Mouse (Mus musculus): ENCODE results near the gene Slc22a14.

The Slc22a14 gene

GRCm38 (mm10) chr9:119144696-119145095 is 220.7 kb downstream of the Slc22a14 start:
- DNase-seq (ENCODE audit: low spot score in 2 of 2): no peak

- DNase-seq (ENCODE audit: low spot score in 2 of 2): no peak
Measured at GRCm38 (mm10) chr9:119143372-119143771, 222.0 kb downstream of the Slc22a14 start.

- no peak for DNase-seq (ENCODE audit: low spot score in 2 of 2)
Measured at GRCm38 (mm10) chr9:119142066-119142465, 223.3 kb downstream of the Slc22a14 start.

DNA sequence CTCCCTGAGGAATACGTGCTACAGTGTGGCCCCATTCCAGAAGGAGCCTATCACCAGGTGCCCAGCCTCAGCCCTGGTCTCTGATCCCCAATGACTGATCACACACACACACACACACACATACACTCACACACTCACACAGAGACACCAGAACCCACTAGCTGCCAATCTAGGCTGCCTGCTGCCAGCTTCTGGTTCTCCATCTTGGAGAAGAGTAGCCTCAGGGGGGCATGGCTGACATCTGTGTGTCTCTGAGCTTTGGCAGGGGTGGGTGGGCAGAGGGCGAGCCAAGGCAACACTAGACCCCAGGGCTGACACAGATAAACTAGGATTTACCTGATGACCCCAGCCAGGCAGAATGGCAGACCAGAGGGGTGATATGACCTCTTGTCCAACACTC is 226.5 kb downstream of the Slc22a14 start:
- no peak for DNase-seq (ENCODE audit: low spot score in 2 of 2)

DNA sequence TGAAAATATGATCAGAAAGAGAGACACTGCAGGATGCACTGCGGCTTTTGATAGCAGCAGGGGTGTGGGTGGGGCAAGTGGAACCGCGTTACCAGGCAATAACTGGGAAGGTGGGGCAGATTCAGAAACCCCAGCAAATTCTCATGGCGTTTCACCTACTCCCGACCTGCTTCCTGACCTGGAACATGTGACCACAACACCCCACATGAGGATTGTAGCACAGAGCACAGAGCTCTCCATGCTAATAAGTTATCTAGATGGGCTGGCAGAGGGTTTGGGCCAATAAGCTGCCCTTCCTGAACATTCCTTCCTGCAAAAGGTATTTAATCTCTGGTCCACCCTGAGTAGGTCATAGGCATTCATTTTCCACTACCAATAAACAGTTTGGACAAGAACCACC is 234.7 kb downstream of the Slc22a14 start:
- no peak for DNase-seq (ENCODE audit: low spot score in 2 of 2)

DNA sequence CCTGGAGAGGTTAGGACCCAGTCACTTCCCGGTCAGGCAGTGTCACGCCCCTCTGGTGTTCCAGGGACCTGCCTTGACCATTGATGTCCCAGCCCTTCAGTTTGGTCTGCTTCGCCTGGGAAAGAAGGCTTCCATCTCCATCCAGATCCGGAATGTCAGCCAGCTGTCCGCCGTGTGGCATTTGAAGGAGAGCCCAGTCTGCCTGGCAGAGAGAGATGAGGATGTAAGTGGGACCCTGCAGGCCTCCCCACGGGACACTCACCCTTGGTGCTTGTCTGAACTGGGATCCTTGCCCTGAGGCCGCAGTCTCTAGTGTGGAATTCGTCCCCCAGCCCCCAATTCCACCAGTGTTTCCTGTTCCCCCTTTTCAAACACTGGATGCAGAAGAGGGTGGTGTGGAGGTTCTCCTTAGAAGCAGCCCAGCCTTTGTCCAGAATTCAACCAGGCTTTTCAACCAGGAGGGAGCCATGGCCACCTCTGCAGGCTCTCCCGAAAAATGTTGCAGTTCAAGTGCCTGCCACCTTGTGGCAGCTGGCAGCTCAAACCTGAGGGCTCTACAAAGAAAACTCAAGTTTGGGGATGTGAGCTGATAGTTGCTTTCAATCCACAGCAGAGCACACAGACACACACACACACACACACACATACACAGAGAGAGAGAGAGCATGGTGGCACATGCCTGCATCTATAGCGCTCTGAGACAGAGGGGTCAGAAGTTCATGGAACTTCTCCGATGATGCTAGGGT is 236.7 kb downstream of the Slc22a14 start:
- DNase-seq (ENCODE audit: low spot score in 2 of 2): no peak

DNA sequence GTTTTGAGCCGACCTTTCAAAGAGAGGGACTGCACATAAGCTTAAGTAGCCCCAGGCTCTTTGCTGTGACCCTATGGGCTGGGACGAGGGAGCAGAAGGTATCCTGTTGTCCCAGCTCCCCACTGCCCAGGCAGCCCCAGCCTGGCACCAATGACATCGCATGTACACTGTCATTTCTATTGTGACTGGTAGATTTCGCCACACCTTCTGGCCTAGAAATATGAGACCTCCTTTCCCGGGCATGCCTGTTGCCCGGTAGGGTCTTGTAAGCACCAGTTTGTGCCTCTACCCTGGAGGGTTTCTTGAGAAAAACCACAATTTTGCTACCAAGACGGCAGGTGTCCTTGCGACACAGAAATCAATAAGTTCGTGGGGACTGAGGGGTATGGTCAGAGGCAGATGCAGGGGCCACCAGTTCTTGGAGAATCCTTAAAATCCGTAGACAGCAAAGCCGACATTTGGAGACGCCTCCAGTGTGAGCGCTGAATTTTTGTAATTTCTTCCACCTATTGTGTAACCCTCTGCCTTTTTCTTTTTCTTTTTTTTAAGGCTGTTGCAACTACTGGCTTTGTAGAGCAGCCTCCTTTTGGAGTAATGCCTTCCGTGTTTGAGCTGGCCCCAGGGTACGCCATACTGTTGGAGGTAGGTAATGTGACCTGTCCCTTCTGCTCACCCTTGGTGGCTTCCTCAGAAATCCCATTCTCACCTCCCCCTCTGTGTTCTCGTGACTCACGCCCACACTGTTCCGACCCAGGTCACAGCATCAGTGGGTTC is 242.6 kb downstream of the Slc22a14 start:
- DNase-seq (ENCODE audit: low spot score in 2 of 2): no peak

- no peak for DNase-seq (ENCODE audit: low spot score in 2 of 2)
Measured at GRCm38 (mm10) chr9:119120168-119120560, 245.2 kb downstream of the Slc22a14 start.
